ENCODE assay signal across 28 mouse cellular contexts in the genomic region with DNA sequence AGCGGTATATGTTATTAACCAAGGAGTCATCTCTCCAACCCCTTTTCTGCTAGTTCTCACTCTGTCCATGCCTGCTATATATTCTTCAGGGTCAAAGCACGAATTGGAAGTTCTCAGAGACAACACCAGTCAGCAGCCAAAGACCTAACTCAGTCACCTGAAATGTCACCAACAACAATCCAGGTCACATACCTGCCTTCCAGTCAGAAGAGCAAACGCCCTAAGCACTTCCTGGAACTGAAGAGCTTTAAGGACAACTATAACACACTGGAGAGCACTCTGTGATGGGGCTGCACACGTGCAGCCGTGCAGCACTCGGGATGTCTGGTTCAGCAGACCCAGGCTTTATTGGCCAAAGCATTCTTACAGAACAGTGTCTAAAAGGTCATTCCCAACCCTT. TPM values are rescaled to one million over a fixed set of nuclear protein-coding genes. Genes with fewer than 3 reads are reported as not detected.
"Had no signal": no experiment of that assay in that cellular context is flagged by ENCODE, and none has a peak within 500 bp of the region (broad histone marks: within the 10 kb centered on the region; RNA-seq: fewer than 3 reads in every experiment).

No protein-coding gene starts in this region.

- H3K4me2 ChIP-seq: embryonic facial prominence, embryonic 12.5 days; embryonic facial prominence, embryonic 13.5 days; embryonic facial prominence, embryonic 15.5 days; forebrain, embryonic 12.5 days; forebrain, embryonic 13.5 days; forebrain, embryonic 15.5 days had no signal

- H3K9me3 ChIP-seq: embryonic facial prominence, embryonic 10.5 days; embryonic facial prominence, embryonic 12.5 days; embryonic facial prominence, embryonic 13.5 days; embryonic facial prominence, embryonic 15.5 days; forebrain, embryonic 10.5 days; forebrain, embryonic 12.5 days; forebrain, embryonic 13.5 days; forebrain, embryonic 15.5 days had no signal

- H3K27me3 ChIP-seq: embryonic facial prominence, embryonic 12.5 days; embryonic facial prominence, embryonic 13.5 days; embryonic facial prominence, embryonic 15.5 days; forebrain, embryonic 12.5 days; forebrain, embryonic 13.5 days; forebrain, embryonic 15.5 days had no signal

- DNase-seq: cerebellum, adult 18-20 months; cerebellum, adult 2 months; cerebellum, adult 8-10 months; cerebellum, adult 9-10 months; cerebellum, adult 9-11 months; cerebellum, postnatal 10 days; cerebellum, postnatal 14 days; cerebellum, postnatal 25 days; cerebellum, postnatal 36 days; embryo, embryonic 11 days; forebrain, postnatal 0 days; gastrocnemius, adult 2 months; gastrocnemius, postnatal 10 days; gastrocnemius, postnatal 14 days; gastrocnemius, postnatal 25 days; gastrocnemius, postnatal 36 days; heart, adult 18-20 months had no signal

- H3K27ac ChIP-seq: embryonic facial prominence, embryonic 10.5 days; embryonic facial prominence, embryonic 12.5 days; embryonic facial prominence, embryonic 13.5 days; embryonic facial prominence, embryonic 15.5 days; forebrain, embryonic 10.5 days; forebrain, embryonic 12.5 days; forebrain, embryonic 13.5 days; forebrain, embryonic 15.5 days; gastrocnemius, adult 2 months had no signal

- H3K9ac ChIP-seq: embryonic facial prominence, embryonic 12.5 days; embryonic facial prominence, embryonic 13.5 days; embryonic facial prominence, embryonic 15.5 days; forebrain, embryonic 12.5 days; forebrain, embryonic 13.5 days; forebrain, embryonic 15.5 days; forebrain, postnatal 0 days had no signal

- ATAC-seq: forebrain, embryonic 13.5 days; forebrain, embryonic 14.5 days; forebrain, embryonic 15.5 days; forebrain, embryonic 16.5 days; forebrain, postnatal 0 days had no signal

- H3K4me1 ChIP-seq: embryonic facial prominence, embryonic 10.5 days; embryonic facial prominence, embryonic 12.5 days; embryonic facial prominence, embryonic 13.5 days; embryonic facial prominence, embryonic 15.5 days; forebrain, embryonic 10.5 days; forebrain, embryonic 12.5 days; forebrain, embryonic 13.5 days had no signal

- H3K4me3 ChIP-seq: embryonic facial prominence, embryonic 10.5 days; embryonic facial prominence, embryonic 12.5 days; embryonic facial prominence, embryonic 13.5 days; embryonic facial prominence, embryonic 15.5 days; erythroblast, embryonic 14.5 days; forebrain, embryonic 10.5 days; forebrain, embryonic 12.5 days; forebrain, embryonic 13.5 days; forebrain, embryonic 15.5 days; gastrocnemius, adult 2 months had no signal

RNA-seq across cellular contexts. Expression of a gene that starts 42.4 kb away (rescaled TPM):
- polyA plus RNA-seq: erythroblast, embryonic 14.5 days had no signal
